Mouse (Mus musculus) spleen, postnatal 10 days (tissue): ENCODE results near the gene Egflam.

Experiments
- DNase-seq, 2 experiments: peaks; one replicate each; pipeline ENCODE4 v3.0.0; 2021 to 2022; ENCODE audit warnings: low spot score in 2 of 2

Gene Egflam

DNA sequence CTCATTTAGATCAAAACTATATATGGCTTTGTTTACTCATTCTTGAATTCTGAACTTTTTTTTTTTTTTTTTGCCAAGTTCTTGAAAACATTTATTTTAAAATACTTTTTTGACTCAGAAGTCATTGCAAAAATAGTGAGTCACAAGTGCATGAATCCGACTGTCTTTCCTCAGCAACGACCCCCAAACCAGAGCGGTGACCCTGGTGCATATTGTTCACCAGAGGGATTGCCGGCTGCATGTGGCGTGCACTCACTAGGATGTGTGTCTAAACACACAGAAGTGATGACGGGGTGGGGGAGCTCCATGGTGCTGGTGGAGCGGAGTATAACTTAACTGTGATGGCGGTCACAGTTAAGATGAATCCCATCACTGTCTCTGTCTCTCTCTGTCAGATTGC lies 224.4 kb downstream of the Egflam start:
- no peak for DNase-seq

DNA sequence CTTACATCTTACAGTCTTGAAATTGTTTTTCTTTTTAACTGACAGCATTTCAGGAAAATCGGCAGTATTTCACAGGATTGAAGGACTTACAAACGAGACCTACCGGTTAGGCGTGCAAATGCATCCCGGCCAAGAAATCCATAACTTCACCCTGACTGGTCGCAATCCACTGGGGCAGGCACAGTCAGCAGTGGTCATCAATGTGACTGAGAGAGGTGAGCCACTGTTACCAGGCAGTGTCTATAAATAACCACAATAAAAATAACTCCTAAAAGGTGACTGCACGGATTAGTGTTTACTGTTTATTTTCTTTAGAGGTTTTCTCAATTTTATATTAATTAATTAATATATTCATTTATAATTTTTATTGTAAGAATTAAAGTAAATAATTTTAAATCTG lies 224.8 kb downstream of the Egflam start:
- DNase-seq: no peak

DNA sequence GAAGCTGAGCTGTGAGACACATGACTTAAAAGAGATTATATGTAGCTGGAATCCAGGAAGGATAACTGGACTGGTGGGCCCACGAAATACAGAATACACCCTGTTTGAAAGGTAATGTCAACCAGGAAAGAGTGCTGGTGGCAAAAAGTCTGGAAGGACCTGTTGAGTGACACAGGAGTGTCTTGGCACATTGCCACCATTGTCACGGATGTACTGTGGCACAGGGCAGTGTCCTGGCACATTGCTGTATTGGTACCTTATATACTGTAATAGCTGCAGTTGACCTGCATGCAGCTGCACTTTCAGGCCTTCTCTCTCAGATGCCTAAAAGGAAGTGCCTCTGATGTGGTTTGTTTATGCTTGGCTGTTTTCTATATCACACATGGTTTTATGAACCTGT lies 225.3 kb downstream of the Egflam start:
- DNase-seq: no peak

DNA sequence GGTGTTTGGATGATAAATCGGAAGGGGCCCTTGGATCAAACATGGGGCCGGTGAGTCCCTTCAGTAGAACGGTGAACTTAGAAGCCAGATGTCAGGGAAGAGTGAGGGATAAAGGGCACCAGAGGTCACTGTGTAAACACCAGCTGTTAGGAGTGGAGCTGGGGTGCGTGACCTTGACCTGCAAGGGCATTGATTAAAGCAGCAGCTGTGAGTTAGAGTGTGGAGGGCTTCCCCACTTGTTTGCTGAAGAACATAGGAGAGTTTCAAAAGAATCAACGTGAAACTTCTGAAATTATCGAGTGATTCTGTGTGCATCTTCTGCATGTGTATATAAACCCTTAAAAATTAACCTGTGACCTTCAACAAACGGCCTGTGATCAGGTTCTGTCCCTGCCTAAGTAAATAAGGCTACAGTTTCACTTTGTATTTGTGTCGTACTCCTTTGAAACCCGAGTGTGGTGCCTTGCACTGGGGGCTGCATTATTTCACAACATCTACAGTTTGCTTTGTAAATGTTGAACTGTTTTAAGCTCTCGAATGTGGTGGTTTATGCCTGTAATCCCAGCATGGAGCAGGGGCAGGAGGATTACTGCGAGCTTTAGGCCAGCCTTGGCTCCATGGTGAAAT lies 230.2 kb downstream of the Egflam start:
- DNase-seq: no peak

DNA sequence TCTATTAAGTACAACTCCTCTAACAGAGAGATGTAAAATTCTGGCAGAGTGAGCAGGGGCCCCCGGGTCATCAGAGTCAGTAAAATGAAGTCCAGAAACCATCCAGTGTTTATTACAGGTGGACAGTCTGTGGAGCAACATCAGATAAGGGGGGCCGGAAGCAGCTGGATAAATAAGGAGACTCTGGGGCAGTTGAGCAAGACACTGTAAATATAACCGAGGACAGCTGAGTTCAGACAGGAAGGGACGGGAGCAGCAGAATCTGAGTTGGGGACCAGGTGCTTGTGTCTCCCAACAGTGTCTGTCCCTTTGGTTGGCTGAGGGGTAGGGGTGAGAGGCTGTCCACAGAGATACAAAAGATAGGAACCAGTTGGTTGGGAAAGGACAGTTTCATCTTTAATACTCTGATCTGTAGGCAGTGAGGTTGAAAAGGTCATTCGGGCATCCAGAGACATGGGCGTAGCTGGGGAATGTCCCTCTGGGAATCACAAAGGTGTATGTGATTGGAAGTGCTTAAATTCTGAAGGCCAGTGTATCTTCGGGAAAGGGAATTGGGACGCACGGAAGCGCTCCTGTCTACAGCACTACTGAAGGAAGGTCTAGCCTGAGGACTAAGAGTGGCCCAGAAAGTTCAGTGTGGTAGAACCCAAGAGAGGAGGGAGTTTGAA lies 230.8 kb downstream of the Egflam start:
- no peak for DNase-seq

DNA sequence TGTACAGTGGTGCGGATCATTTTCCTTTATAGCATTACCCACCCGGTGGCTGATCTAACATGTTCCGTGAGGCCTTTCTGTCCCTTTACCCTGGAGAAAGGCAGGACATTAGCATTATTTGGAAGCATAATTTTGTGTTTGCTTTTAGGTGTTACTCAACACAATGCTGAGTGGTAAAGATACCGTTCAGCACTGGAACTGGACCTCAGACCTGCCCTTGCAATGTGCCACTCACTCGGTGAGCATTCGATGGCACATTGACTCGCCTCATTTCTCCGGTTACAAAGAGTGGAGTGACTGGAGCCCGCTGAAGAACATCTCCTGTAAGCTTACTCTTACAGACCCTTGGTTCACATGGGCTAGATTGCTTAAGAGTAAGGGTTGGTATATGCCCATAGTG lies 231.5 kb downstream of the Egflam start:
- DNase-seq: no peak

DNA sequence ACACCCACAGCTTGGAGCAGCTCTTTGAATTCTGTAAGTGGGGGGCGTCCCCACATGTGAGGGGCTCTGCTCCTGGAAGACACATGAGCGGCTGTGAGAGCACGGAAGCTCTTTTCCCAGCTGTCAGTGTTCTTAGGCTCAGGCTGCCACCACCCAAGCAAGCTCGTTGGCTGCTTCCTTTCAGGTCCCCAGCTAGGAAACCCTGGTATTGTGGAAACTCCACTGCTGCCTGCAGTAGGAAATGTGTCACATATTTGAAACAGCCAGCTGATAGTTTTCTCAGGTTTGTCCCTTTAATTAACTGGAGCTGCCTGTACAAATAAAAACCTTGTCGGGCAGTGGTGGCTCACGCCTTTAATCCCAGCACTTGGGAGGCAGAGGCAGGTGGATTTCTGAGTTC lies 234.3 kb downstream of the Egflam start:
- no peak for DNase-seq

DNA sequence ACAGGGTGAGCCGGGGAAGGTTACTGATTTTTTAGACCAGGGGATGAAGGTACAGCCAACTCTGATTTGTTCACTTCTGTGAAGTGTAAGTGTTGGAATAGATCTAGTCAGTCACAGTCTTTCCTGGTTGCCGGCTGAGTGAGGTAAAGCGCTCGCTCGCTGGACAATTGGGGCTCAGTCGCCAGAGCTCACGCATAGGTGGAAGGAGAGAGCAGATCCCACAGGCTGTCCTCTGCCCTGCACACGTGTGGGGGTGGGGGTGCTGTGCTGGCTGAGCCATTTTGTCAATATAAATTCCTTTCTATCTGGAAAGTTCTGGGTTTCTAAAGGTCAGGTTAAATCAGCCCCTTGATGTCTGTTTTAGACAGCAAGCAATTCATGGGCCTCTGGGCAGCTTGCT lies 237.9 kb downstream of the Egflam start:
- no peak for DNase-seq

DNA sequence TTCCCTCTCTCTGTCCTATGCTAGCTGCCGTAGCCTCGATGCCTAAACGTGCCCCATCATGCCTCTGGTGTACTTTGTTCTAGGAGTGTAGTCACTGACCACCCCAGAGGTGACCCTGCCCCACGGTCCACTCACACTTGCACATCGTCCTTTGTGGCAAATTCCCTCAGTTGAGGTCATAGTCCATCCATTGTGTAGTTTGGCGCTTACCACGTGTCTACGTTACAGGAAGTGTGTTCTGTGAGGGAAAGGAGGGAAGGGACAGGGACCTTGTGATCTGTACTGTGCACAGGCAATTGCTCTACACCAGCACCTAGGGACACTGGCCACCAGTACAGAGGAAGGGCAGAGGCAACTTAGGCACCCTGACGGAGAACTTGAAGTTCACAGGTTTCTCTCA lies 238.3 kb downstream of the Egflam start:
- DNase-seq: no peak

DNA sequence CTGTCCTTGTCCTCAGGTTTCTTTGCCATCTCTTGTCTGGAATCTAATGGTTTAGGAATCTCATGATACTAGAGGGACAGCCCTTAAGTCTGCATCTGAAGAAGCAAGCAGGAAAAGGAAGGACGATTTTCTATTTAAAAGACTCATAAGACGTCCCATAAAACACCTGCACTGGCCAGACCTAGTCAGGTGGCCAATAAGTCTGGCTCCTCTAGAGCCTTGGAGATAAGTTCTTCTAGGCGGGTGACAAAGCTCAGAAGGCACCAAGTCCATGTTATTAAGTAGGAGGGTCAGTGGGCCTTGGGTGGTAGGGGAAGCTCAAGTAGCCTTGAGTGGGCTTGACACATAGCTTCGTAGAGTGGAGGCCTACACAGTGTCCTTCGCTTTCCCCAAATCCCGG lies 240.5 kb downstream of the Egflam start:
- DNase-seq: no peak
